Mouse (Mus musculus) forebrain, embryonic 10.5 days (tissue): ENCODE measurements around the gene Mitf. TPM values are rescaled to one million over a fixed set of nuclear protein-coding genes. Genes with fewer than 3 reads are reported as not detected.

Source experiments
- DNase-seq: peaks from one replicate; pipeline ENCODE4 v3.0.0-alpha.2; 2017; ENCODE audit warnings: low spot score; ENCODE audit errors: extremely low spot score
- H3K27ac ChIP-seq: fragments of 300-500 bp; sonication (generic); 2 replicates; pipeline ENCODE4 v1.5.1; 2016; ENCODE audit warnings: mild to moderate bottlenecking
- H3K27me3 ChIP-seq: fragments of 300-500 bp; sonication (generic); 2 replicates; pipeline ENCODE4 v1.6.1; 2016; ENCODE audit warnings: mild to moderate bottlenecking; ENCODE audit not compliant: poor library complexity, severe bottlenecking
- H3K36me3 ChIP-seq: fragments of 300-500 bp; sonication (generic); replicated peaks from 2 replicates; pipeline ENCODE4 v1.6.1; 2016; ENCODE audit warnings: mild to moderate bottlenecking, moderate library complexity
- H3K4me1 ChIP-seq: fragments of 300-500 bp; sonication (generic); 2 replicates; pipeline ENCODE4 v1.6.1; 2016
- H3K4me3 ChIP-seq: fragments of 300-500 bp; sonication (generic); 2 replicates; pipeline ENCODE4 v1.5.1; 2016; ENCODE audit warnings: mild to moderate bottlenecking, moderate library complexity
- H3K9me3 ChIP-seq: fragments of 300-500 bp; sonication (generic); 2 replicates; pipeline ENCODE4 v1.6.1; 2016; ENCODE audit warnings: mild to moderate bottlenecking, moderate library complexity
- WGBS: fragments of 180-500 bp; shearing (Covaris S2); methylation state at CpG from one replicate; pipeline ENCODE4 v1.1.7; 2016; 5-methylcytosine and 5-hydroxymethylcytosine counted together
- polyA plus RNA-seq: library from polyadenylated mRNA; unstranded; fragments of >200 nt; fragmentation: Nextera tagmentation; extraction: Ambion mirVana; gene quantifications from 2 replicates; pipeline ENCODE4 v1.2.1, GENCODE M21; 2016

Mitf gene
- 2.2 and 2.4 TPM in 2 replicates for polyA plus RNA-seq

DNA sequence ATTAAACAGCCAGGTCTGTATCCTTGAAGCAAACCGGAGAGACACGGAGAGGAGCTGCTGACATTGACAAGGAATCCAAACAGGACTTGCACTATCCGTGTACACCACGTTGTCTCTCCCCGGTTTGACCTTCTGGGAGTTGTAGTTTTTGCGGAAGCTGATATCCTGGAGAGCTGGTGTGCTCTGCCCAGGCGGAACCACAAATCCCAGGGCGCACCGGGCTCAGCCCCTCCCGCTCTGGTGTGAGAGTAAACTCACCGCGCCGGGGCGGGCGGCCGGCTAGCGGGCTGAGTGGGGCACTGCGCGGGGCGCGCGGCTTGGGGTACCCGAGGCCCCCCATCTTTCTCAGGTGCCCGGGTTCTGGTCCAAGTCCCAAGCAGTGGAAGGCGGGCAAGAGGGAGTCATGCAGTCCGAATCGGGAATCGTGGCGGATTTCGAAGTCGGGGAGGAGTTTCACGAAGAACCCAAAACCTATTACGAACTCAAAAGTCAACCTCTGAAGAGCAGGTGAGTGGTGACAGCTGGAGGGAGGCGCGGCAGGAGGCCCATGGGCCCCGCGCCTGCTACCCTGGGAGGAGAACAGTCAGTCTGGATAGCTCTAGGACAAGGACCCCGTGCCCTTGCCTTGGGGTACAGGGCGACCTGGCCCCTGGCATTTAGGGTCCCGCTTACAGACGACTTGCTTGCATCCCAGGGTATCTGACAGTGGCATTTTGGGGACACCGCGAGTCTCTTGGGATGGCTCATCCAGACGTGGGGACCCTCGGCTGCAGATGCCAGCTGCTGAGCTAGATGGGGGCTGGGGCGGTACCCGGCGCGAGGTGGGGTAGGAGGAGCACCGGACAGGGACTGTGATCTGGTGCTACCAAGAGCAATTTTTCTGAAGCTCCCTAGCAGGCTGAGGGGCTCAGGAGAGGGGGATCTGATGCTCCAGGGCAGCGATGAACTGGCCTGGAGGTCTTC, at the start of gene Mitf:
Gene Mitf (plus strand): TSS at position 272 of the 963 bp plus-strand sequence.
- Histone ChIP-seq H3K4me3 (peak within 1 kb of the TSS; percentile 68), H3K9me3 (no peaks in the 10 kb centered on the region), H3K27ac (peak within 1 kb of the TSS; percentile 65), H3K27me3 (peaks cover 28% of the 10 kb centered on the region), H3K36me3 (no peaks in the 10 kb centered on the region), H3K4me1 (peaks cover 17% of the 10 kb centered on the region)
- under 1% methylated on average over 51 of the region's 51 CpGs for WGBS
- peak; percentile 85 for DNase-seq

DNA sequence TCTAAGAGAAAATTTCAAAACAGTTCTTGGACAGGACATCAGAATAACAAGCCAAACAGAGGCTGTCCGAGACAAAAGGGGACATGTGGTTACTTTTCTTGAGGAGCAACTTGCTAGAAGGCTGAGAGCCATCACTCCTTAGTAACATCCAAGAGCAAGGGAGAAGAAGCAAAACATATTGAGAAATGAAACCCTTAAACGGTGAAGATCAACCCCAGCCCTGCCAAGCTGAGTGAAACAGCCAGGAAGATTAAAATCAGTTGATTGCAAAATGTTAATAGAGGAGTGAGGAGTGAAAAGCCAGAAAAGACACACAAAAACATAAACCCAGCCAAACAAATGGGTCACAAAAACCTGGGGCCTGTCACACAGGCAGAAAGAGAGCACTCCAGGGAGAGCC, 49.5 kb upstream of the Mitf start:
- no peak for DNase-seq
- Histone ChIP-seq H3K27me3 (peaks cover 34% of the 10 kb centered on the region), H3K36me3 (no peaks in the 10 kb centered on the region), H3K27ac (no peak overlapping the region), H3K4me3 (no peak overlapping the region), H3K9me3 (no peaks in the 10 kb centered on the region), H3K4me1 (peaks cover 10% of the 10 kb centered on the region)
- WGBS: 84% methylated on average over 2 of the region's 2 CpGs

DNA sequence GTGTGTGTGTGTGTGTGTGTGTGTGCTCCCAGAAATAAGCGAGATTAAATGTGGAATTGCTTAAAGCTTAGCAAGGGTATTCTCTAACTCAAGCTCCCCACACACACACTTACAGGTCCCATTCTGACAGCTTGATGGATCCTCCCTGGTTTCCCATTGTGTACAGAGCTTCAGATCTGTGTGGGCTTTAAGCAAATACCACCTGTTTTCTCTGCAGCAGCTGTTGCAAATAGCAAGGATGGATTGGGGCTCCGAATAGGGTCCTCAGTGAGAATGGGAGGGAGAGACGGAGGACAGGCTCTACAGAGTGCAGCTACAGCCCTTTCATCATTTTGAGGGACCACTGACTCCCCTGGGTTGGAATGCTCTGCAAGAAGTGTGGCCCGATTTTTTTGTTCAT, 48.0 kb upstream of the Mitf start:
- no peaks in the 10 kb centered on the region for H3K36me3 ChIP-seq
- peaks cover 10% of the 10 kb centered on the region for H3K4me1 ChIP-seq
- no peak for DNase-seq
- H3K9me3 ChIP-seq: no peaks in the 10 kb centered on the region
- 66% methylated on average over 4 of the region's 4 CpGs for WGBS
- no peak overlapping the region for H3K4me3 ChIP-seq
- H3K27ac ChIP-seq: no peak overlapping the region
- H3K27me3 ChIP-seq: peaks cover 41% of the 10 kb centered on the region

DNA sequence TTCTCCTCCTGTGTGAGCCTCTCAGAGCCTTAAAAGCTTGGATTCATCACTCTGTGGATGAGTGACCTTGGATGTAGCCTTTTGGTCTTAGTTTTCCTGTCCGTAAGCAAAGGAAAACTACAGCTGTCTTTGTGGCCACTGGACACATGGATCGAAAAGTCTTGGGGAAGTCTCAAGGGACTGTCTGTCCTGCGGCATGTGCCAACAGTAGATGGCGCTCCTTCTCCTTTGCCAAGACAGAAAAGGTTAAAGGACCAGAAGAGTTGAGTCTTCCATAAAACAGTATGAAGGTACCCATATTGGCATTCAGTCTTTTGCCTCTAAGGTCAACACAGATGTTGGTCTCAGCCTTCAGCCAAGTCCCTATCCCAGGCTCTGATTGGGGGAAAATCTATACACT, 47.6 kb upstream of the Mitf start:
- Histone ChIP-seq H3K4me1 (peaks cover 10% of the 10 kb centered on the region), H3K4me3 (no peak overlapping the region), H3K27me3 (peaks cover 41% of the 10 kb centered on the region), H3K27ac (no peak overlapping the region), H3K9me3 (no peaks in the 10 kb centered on the region), H3K36me3 (no peaks in the 10 kb centered on the region)
- WGBS: 23% methylated on average over 4 of the region's 4 CpGs
- DNase-seq: peak; percentile 59

DNA sequence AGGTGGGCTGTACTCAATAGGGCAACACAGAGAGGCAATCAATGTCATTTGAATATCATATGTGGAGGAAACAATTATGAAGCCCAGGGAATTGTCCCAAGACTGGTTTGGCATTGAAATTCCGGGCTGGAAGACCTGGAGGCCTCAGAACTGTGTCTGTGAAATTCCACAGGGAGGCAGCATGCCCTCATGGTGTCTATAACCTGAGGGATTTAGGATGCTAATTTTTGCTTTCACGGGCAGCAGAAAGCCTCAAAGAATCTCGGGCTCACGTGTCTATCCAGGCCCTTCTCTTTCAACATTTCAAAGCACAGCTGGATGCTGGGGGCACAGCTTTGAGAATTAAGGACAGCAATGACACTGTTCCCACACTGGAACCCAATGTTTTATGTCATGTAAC, 45.5 kb upstream of the Mitf start:
- Histone ChIP-seq H3K4me3 (no peak overlapping the region), H3K9me3 (no peaks in the 10 kb centered on the region), H3K27me3 (peaks cover 55% of the 10 kb centered on the region), H3K36me3 (no peaks in the 10 kb centered on the region), H3K4me1 (peaks cover 14% of the 10 kb centered on the region), H3K27ac (no peak overlapping the region)
- DNase-seq: peak; percentile 20
- 17% methylated on average over 4 of the region's 4 CpGs for WGBS

DNA sequence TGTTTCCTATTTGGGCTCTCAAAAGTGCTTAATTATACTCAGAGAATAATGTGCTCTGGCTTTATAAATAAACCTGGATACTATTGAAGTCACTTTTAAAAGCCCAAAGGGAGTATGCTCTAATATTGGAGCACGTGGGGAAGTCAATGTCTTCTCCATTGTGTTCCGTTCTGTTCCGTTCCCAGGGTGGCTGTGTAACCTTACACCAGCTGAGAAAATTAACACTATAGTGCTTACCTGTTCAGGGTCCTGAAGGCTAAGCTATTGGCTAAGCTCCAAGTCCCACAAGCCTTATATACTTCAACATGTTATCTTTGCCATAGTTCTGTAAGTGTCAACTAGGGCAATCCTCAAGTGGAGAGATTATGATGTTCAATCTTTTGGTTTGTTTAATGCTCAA, 42.9 kb upstream of the Mitf start:
- 59% methylated on average over 3 of the region's 3 CpGs for WGBS
- peaks cover 44% of the 10 kb centered on the region for H3K27me3 ChIP-seq
- no peak overlapping the region for H3K4me3 ChIP-seq
- H3K9me3 ChIP-seq: no peaks in the 10 kb centered on the region
- no peak overlapping the region for H3K27ac ChIP-seq
- DNase-seq: no peak
- no peaks in the 10 kb centered on the region for H3K36me3 ChIP-seq
- H3K4me1 ChIP-seq: peaks cover 12% of the 10 kb centered on the region

DNA sequence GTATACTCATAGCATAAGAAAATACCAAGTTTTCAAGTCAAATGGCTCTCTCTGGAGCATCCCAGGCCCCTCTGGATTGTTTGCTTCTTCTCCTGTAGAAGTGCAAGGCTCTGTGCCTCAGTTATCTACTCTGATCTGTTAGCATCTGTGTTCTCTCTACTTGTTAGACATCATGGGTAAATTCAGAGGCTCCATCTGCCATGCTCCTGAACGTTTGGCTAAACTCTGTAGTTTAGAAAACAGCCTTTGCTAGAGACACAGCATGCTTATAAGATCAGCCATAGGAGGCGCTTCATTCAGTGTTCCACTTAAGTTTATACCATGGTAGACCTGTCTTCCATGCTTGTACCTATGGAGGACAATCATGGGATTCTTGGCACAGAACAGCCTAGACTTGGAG, 39.0 kb upstream of the Mitf start:
- H3K9me3 ChIP-seq: no peaks in the 10 kb centered on the region
- no peak overlapping the region for H3K4me3 ChIP-seq
- no peaks in the 10 kb centered on the region for H3K36me3 ChIP-seq
- 0 out of 2 replicates have a peak, but pooled peaks cover 3% of the 10 kb centered on the region for H3K4me1 ChIP-seq
- DNase-seq: no peak
- H3K27me3 ChIP-seq: peaks cover 17% of the 10 kb centered on the region
- no peak overlapping the region for H3K27ac ChIP-seq
- WGBS: 82% methylated on average over 2 of the region's 2 CpGs

GRCm38 (mm10) chr6:97769549-97769948, 37.3 kb upstream of the Mitf start:
- H3K27ac ChIP-seq: no peak overlapping the region
- no peaks in the 10 kb centered on the region for H3K9me3 ChIP-seq
- peaks cover 13% of the 10 kb centered on the region for H3K27me3 ChIP-seq
- H3K4me1 ChIP-seq: 0 out of 2 replicates have a peak, but pooled peaks cover 2% of the 10 kb centered on the region
- 90% methylated on average over 7 of the region's 7 CpGs for WGBS
- H3K4me3 ChIP-seq: no peak overlapping the region
- no peak for DNase-seq
- no peaks in the 10 kb centered on the region for H3K36me3 ChIP-seq

GRCm38 (mm10) chr6:97781316-97781715, 25.5 kb upstream of the Mitf start:
- H3K9me3 ChIP-seq: no peaks in the 10 kb centered on the region
- no peak overlapping the region for H3K27ac ChIP-seq
- WGBS: 92% methylated on average over 5 of the region's 5 CpGs
- DNase-seq: no peak
- no peaks in the 10 kb centered on the region for H3K4me1 ChIP-seq
- H3K27me3 ChIP-seq: no peaks in the 10 kb centered on the region
- H3K36me3 ChIP-seq: no peaks in the 10 kb centered on the region
- no peak overlapping the region for H3K4me3 ChIP-seq

DNA sequence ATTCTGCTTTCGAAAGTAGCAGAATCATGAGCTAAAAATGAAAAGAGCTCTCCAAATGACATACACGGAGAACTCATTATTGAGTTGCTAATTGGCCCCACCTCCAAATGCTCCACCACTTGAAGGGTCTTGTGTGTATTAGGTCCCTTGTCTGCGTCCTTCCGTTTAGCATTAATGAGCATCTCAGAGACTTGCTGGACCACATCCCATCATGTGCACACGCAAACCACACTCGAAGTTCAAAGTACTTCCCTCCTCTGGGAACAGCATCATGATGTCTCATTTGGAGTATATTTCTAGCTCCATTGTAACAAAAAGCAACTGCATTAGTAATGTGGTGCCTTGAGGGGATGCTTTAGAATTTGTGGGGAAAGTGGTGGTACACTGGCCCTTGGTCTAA, 24.6 kb upstream of the Mitf start:
- Histone ChIP-seq H3K4me1 (no peaks in the 10 kb centered on the region), H3K9me3 (no peaks in the 10 kb centered on the region), H3K36me3 (no peaks in the 10 kb centered on the region), H3K27ac (no peak overlapping the region), H3K4me3 (no peak overlapping the region), H3K27me3 (no peaks in the 10 kb centered on the region)
- DNase-seq: no peak
- 86% methylated on average over 6 of the region's 6 CpGs for WGBS

DNA sequence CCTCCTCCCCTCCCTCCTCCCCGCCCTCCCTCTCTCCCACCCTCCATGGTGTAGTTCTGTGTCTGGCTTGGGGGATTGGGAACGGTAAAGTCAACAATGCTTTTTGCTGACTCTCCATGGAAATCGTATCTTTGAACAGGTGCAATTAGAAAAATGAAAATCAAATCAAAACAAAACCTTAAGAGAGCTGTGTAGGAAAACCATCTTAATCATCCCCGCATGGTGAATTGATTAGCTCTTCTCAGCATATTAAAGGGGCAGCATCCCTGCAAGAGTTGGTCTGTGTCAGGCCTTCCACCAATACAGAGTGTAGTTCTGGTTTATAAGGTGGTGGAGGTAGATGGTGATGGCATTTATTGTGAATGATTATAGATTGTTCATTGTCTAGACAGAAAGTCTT, 20.0 kb upstream of the Mitf start:
- no peaks in the 10 kb centered on the region for H3K4me1 ChIP-seq
- WGBS: 81% methylated on average over 4 of the region's 4 CpGs
- peaks cover 7% of the 10 kb centered on the region; the same call in 1 of the 2 replicates for H3K27me3 ChIP-seq
- H3K36me3 ChIP-seq: no peaks in the 10 kb centered on the region
- H3K27ac ChIP-seq: no peak overlapping the region
- H3K9me3 ChIP-seq: no peaks in the 10 kb centered on the region
- H3K4me3 ChIP-seq: no peak overlapping the region
- no peak for DNase-seq

DNA sequence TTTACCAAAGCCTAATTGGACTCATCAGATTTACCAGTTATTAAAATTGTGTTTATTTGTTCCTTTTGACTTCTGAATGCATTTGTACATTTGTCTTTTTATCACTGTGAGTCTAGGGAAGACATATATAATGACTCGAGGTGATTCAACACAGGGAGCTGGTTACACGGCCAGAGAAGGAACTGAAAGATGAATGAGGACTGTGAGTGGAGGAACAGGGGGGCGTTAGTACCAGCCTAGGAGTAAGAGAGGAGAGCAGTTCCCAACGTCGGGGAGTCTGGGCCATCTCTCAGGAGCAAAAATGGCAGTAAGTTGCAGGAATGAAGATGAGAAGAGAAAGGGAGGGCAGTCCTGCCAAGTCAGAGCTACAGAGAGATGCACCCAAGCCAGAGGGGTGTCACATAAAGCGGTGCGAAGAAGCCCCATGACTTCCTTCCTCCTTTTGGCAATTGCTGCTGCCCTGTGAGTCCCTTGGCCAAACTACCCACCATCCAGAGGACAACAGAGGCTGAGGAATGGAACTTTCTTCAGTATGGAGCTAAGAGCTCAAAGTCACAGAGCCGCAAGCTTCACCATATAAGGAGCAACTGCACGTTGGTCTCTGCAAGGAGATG, 18.4 kb upstream of the Mitf start:
- WGBS: 89% methylated on average over 9 of the region's 9 CpGs
- H3K27ac ChIP-seq: no peak overlapping the region
- no peaks in the 10 kb centered on the region for H3K9me3 ChIP-seq
- H3K4me3 ChIP-seq: no peak overlapping the region
- no peak for DNase-seq
- H3K27me3 ChIP-seq: peaks cover 7% of the 10 kb centered on the region; the same call in 1 of the 2 replicates
- H3K36me3 ChIP-seq: no peaks in the 10 kb centered on the region
- H3K4me1 ChIP-seq: no peaks in the 10 kb centered on the region

DNA sequence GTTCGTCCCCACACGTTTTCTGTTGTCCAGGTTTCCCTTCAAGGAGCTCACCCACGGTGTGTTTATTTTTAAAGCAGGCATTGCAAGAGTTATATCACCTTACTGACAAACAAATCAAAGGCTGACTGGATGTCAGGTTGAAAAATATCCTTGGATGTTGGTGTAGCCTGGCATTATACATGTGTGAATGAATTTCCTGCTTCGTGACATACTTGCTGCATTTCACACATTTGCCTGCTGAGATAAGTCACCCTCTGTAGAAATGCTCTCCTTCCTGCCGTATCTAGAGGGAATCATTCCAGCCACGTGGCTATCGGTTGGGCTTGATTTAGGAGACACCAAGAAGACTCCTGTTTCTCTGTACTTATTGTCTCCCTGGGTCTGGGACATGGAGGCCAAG, 17.2 kb upstream of the Mitf start:
- no peak overlapping the region for H3K4me3 ChIP-seq
- no peak overlapping the region for H3K27ac ChIP-seq
- H3K9me3 ChIP-seq: no peaks in the 10 kb centered on the region
- 86% methylated on average over 7 of the region's 7 CpGs for WGBS
- H3K27me3 ChIP-seq: peaks cover 7% of the 10 kb centered on the region; the same call in 1 of the 2 replicates
- no peak for DNase-seq
- H3K4me1 ChIP-seq: no peaks in the 10 kb centered on the region
- no peaks in the 10 kb centered on the region for H3K36me3 ChIP-seq
